Mouse (Mus musculus) lung, adult 2 months (tissue): ENCODE measurements around the gene Tra2a.

ENCODE experiments used
- CTCF ChIP-seq: fragments of 200-500 bp; IDR thresholded peaks from 2 replicates; pipeline ENCODE4 v1.5.1; 2011; ENCODE audit warnings: mild to moderate bottlenecking, low read length, control low read depth; ENCODE audit not compliant: insufficient read depth
- POLR2A ChIP-seq: fragments of 200-500 bp; IDR thresholded peaks from 2 replicates; pipeline ENCODE4 v1.6.1; 2011; ENCODE audit warnings: low read depth, mild to moderate bottlenecking, control low read depth, low read length, borderline replicate concordance; ENCODE audit errors: extremely low read depth

DNA sequence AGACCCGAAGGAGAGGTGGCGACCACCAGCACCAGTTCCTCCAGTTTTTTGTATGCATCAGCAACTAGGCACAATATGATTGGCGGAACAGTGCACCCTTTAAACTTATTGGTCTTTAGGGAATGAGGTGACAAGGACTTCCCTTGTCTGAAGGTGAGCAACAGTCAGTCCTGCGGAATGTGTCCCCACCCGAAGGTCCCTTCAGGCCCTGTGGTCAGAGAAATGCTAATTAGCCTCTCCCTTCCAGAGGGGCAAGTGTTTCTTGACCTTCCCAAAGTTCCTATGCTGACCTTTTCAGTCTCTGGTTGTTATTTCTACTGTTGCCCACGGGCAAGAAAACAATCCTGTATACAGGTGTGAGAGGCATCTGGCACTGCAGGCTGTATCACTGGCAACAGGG lies 8.0 kb upstream of the Tra2a start:
- no peak for TF ChIP-seq POLR2A
- TF ChIP-seq CTCF, result no peak
